ENCODE assay signal across 8 mouse cellular contexts in the genomic region with DNA sequence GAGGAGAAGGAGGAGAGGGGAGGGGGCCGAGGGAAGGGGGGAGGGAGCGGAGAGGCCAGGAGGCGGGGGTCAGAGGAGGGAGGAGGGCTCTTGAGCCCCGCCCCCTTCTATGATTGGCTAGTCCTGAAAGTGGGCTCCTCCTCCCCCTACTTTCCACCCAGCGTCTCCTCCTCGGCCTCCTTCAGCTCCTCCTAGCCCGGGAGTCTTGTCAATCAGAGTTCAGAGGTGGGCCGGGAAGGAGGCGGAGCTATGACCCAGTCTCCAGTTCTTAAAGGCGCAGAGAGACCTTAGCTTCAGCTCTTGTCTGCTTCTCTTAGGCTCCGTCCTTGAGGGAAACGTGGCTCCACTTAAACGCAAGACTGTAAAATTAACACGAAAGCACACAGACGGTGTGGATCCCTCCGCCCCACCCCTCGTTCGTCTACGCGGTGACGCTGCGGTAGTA. TPM values are rescaled to one million over a fixed set of nuclear protein-coding genes. Genes with fewer than 3 reads are reported as not detected.
DNase-seq lines count a peak whose midpoint lies in the region; ATAC-seq lines count a peak whose summit lies in the region.

No protein-coding gene starts in this region.

- intact Hi-C loops in left cerebral cortex, postnatal 4 days (cut with DNase I), result loop anchor here (5.0 to 10.0 kb wide), 3 partner anchors 102 to 245 kb away; no protein-coding TSS in a partner anchor

- H3K36me3 ChIP-seq in embryonic facial prominence, embryonic 13.5 days, result no peaks in the 10 kb centered on the region
- H3K36me3 ChIP-seq in midbrain, embryonic 11.5 days (ENCODE audit: control insufficient read depth, insufficient read depth, low read length), result no peaks in the 10 kb centered on the region

- H3K4me1 ChIP-seq in embryonic facial prominence, embryonic 13.5 days, result peaks cover 13% of the 10 kb centered on the region
- peaks cover 11% of the 10 kb centered on the region for H3K4me1 ChIP-seq in midbrain, embryonic 11.5 days (ENCODE audit: control insufficient read depth, insufficient read depth, low read length)

- peak; percentile 76 to 88 for DNase-seq in adrenal gland, postnatal 4 days (ENCODE audit: low spot score in 2 of 2)
- peak; percentile 100 for DNase-seq in heart, adult 11 months
- peak; percentile 99 for DNase-seq in kidney, adult 11 months
- peak; percentile 98 for DNase-seq in left cerebral cortex, postnatal 4 days
- DNase-seq in midbrain, embryonic 11.5 days (ENCODE audit: low spot score, missing footprints), result peak; percentile 98
- peak; percentile 87 for DNase-seq in right cerebral cortex, postnatal 4 days
- peak; percentile 98 for DNase-seq in yolk sac, embryonic 10.5 days (ENCODE audit: low spot score)

- H3K4me3 ChIP-seq in embryonic facial prominence, embryonic 13.5 days, result peak overlapping the region; percentile 64
- peak overlapping the region; percentile 68 for H3K4me3 ChIP-seq in midbrain, embryonic 11.5 days (ENCODE audit: low read depth, low read length)

- H3K27ac ChIP-seq in embryonic facial prominence, embryonic 13.5 days, result peak overlapping the region; percentile 82
- peak overlapping the region; percentile 98; the same call in 1 of the 2 replicates for H3K27ac ChIP-seq in midbrain, embryonic 11.5 days (ENCODE audit: low read depth, low read length)

- no peaks in the 10 kb centered on the region for H3K9me3 ChIP-seq in embryonic facial prominence, embryonic 13.5 days
- no peaks in the 10 kb centered on the region for H3K9me3 ChIP-seq in midbrain, embryonic 11.5 days (ENCODE audit: control insufficient read depth, low read length)

- ATAC-seq in embryonic facial prominence, embryonic 13.5 days (ENCODE audit: insufficient number of reproducible peaks, insufficient read depth, low FRiP score, low TSS enrichment, low read depth), result peak; percentile 99
- peak; percentile 99 for ATAC-seq in midbrain, embryonic 11.5 days (ENCODE audit: low FRiP score)

- H3K27me3 ChIP-seq in embryonic facial prominence, embryonic 13.5 days, result no peaks in the 10 kb centered on the region
- no peaks in the 10 kb centered on the region for H3K27me3 ChIP-seq in midbrain, embryonic 11.5 days (ENCODE audit: control insufficient read depth, insufficient read depth, low read length)

- under 1% methylated on average over 22 of the region's 22 CpGs for WGBS in embryonic facial prominence, embryonic 13.5 days
- under 1% methylated on average over 20 of the region's 22 CpGs for WGBS in midbrain, embryonic 11.5 days

- peak overlapping the region; percentile 68 for H3K9ac ChIP-seq in embryonic facial prominence, embryonic 13.5 days
- H3K9ac ChIP-seq in midbrain, embryonic 11.5 days (ENCODE audit: low read length), result peak overlapping the region; percentile 43; the same call in 1 of the 2 replicates

- peak overlapping the region; percentile 59 for H3K4me2 ChIP-seq in embryonic facial prominence, embryonic 13.5 days
- peak overlapping the region; percentile 36 for H3K4me2 ChIP-seq in midbrain, embryonic 11.5 days

RNA-seq across cellular contexts. Expression of gene Pbx1, which starts 0.2 kb away (rescaled TPM):
- 100 to 1,000 TPM; 202 to 226 TPM for total RNA-seq in adrenal gland, postnatal 4 days (2021)
- 47.7 and 49.9 TPM in 2 replicates for polyA plus RNA-seq in embryonic facial prominence, embryonic 13.5 days (2015; fragmentation: Nextera tagmentation; extraction: Ambion mirVana)
- 100 to 1,000 TPM; 284 to 303 TPM for total RNA-seq in left cerebral cortex, postnatal 4 days (2021)
- polyA plus RNA-seq in midbrain, embryonic 11.5 days (2014; fragmentation: Nextera tagmentation; extraction: Ambion mirVana), result 49.3 and 57.3 TPM in 2 replicates

Comparison
In these comparisons a context has a peak if more than half of its experiments do, and no peak if none do; other contexts are left out.
1. Peak in every context shown above with its lines: DNase-seq, ATAC-seq, H3K4me3 ChIP-seq and H3K27ac ChIP-seq.